Mouse (Mus musculus) midbrain, embryonic 11.5 days (tissue): ENCODE data around the gene Adam30. TPM values are rescaled to one million over a fixed set of nuclear protein-coding genes. Genes with fewer than 3 reads are reported as not detected.

ENCODE experiments used
- ATAC-seq: fragments of 200-750 bp; cut with Nextera tagmentation; 2 replicates; pipeline ENCODE4 v1.8.0; 2017; ENCODE audit warnings: moderate TSS enrichment, moderate library complexity; ENCODE audit not compliant: low FRiP score
- DNase-seq: peaks from one replicate; pipeline ENCODE4 v3.0.0; 2015; ENCODE audit warnings: low spot score; ENCODE audit errors: missing footprints
- H3K27ac ChIP-seq: fragments of 300-500 bp; sonication (generic); 2 replicates; pipeline ENCODE4 v1.5.1; 2014; ENCODE audit warnings: low read depth, low read length
- H3K27me3 ChIP-seq: fragments of 300-500 bp; sonication (generic); 2 replicates; pipeline ENCODE4 v1.6.1; 2014; ENCODE audit warnings: mild to moderate bottlenecking, low read length, moderate library complexity, mixed read lengths; ENCODE audit not compliant: control insufficient read depth, insufficient read depth
- H3K36me3 ChIP-seq: fragments of 300-500 bp; sonication (generic); 2 replicates; pipeline ENCODE4 v1.6.1; 2014; ENCODE audit warnings: mild to moderate bottlenecking, low read length, moderate library complexity, mixed read lengths; ENCODE audit not compliant: control insufficient read depth, insufficient read depth
- H3K4me1 ChIP-seq: fragments of 300-500 bp; sonication (generic); 2 replicates; pipeline ENCODE4 v1.6.1; 2014; ENCODE audit warnings: low read length; ENCODE audit not compliant: control insufficient read depth, insufficient read depth
- H3K4me2 ChIP-seq: fragments of 300-500 bp; sonication (generic); 2 replicates; pipeline ENCODE4 v1.6.1; 2014; ENCODE audit warnings: mild to moderate bottlenecking, moderate library complexity
- H3K4me3 ChIP-seq: fragments of 300-500 bp; sonication (generic); 2 replicates; pipeline ENCODE4 v1.5.1; 2014; ENCODE audit warnings: low read depth, low read length
- H3K9ac ChIP-seq: fragments of 300-500 bp; sonication (generic); 2 replicates; pipeline ENCODE4 v1.6.1; 2014; ENCODE audit warnings: low read length
- H3K9me3 ChIP-seq: fragments of 300-500 bp; sonication (generic); 2 replicates; pipeline ENCODE4 v1.6.1; 2016; ENCODE audit warnings: low read length; ENCODE audit not compliant: control insufficient read depth
- WGBS: fragments of 180-500 bp; shearing (Covaris S2); extraction: QIAGEN DNeasy Blood & Tissue Kit; methylation state at CpG from one replicate; pipeline ENCODE4 v1.1.7; 2014; 5-methylcytosine and 5-hydroxymethylcytosine counted together
- polyA plus RNA-seq: library from polyadenylated mRNA; unstranded; fragments of >200 nt; fragmentation: Nextera tagmentation; extraction: Ambion mirVana; gene quantifications from 2 replicates; pipeline ENCODE4 v1.2.1, GENCODE M21; 2014

Adam30 gene
- polyA plus RNA-seq, 1 experiment from 2014 or later, result not detected

- H3K4me3 ChIP-seq, result no peak overlapping the region
- 97% methylated on average over 13 of the region's 13 CpGs for WGBS
- H3K9me3 ChIP-seq, result no peaks in the 10 kb centered on the region
- H3K36me3 ChIP-seq, result peaks cover 31% of the 10 kb centered on the region
- H3K27me3 ChIP-seq, result no peaks in the 10 kb centered on the region
- H3K27ac ChIP-seq, result no peak overlapping the region
- H3K9ac ChIP-seq, result no peak overlapping the region
- DNase-seq (peak; percentile 78), ATAC-seq (no peak)
- no peaks in the 10 kb centered on the region for H3K4me1 ChIP-seq
- no peak overlapping the region for H3K4me2 ChIP-seq
Measured at GRCm38 (mm10) chr3:98142862-98143261, 17.6 kb upstream of the Adam30 start.

- Histone ChIP-seq H3K27ac (no peak overlapping the region), H3K36me3 (peaks cover 24% of the 10 kb centered on the region), H3K9me3 (no peaks in the 10 kb centered on the region), H3K27me3 (no peaks in the 10 kb centered on the region), H3K4me2 (no peak overlapping the region), H3K4me3 (no peak overlapping the region), H3K9ac (no peak overlapping the region), H3K4me1 (no peaks in the 10 kb centered on the region)
- DNase-seq (peak; percentile 49), ATAC-seq (no peak)
- WGBS, result 90% methylated on average over 10 of the region's 10 CpGs
Measured at GRCm38 (mm10) chr3:98145204-98145603, 15.2 kb upstream of the Adam30 start.

GRCm38 (mm10) chr3:98146471-98147410 is 13.7 kb upstream of the Adam30 start:
- WGBS, result 95% methylated on average over 29 of the region's 29 CpGs
- no peaks in the 10 kb centered on the region for H3K9me3 ChIP-seq
- H3K4me1 ChIP-seq, result no peaks in the 10 kb centered on the region
- no peak overlapping the region for H3K9ac ChIP-seq
- no peak overlapping the region for H3K4me3 ChIP-seq
- H3K27me3 ChIP-seq, result no peaks in the 10 kb centered on the region
- H3K27ac ChIP-seq, result no peak overlapping the region
- H3K36me3 ChIP-seq, result peaks cover 24% of the 10 kb centered on the region
- ATAC-seq (no peak), DNase-seq (peak; percentile 35)
- no peak overlapping the region for H3K4me2 ChIP-seq

DNA sequence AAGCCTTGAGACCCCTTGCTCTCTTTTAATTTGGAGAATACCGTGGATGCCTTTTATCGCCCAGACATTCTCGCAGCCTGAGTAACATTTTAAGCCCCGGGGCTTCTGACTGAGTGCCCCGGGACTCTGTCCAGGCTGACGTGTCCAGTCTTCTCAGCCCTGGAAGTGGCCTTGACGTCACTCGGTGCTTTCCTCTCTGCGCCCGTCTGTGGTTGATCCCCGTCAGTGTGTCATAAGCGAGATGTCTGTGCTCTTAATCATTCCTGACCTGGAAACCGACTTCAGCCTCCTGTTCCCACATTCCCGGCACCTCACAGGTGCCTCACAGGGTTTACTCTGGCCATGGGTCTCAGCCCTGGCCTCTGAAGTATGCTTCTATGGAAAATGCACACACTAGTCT is 12.7 kb upstream of the Adam30 start:
- Histone ChIP-seq H3K9ac (no peak overlapping the region), H3K27me3 (no peaks in the 10 kb centered on the region), H3K9me3 (no peaks in the 10 kb centered on the region), H3K4me3 (no peak overlapping the region), H3K4me1 (no peaks in the 10 kb centered on the region), H3K36me3 (peaks cover 20% of the 10 kb centered on the region), H3K4me2 (no peak overlapping the region), H3K27ac (no peak overlapping the region)
- no peak for DNase-seq
- ATAC-seq, result no peak
- 93% methylated on average over 14 of the region's 14 CpGs for WGBS

DNA sequence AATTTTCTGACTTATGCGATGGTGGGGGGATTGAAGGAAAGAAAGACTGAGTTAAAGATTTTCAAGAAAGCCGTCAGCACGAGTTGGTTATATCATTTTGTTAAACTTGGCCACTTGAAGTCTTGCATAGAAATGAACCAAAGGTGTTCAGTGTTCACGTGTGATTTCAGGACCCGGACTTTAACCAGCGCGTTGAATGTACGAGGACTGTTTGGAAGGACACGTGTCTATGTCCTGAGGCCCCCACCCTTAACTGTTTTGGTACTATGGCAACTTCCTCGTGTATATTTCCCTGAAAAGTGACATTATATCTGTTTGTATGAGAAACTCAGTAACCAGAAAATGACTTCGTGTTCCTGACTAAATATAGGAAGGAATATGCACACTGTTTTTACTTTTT is 10.5 kb upstream of the Adam30 start:
- Histone ChIP-seq H3K9ac (no peak overlapping the region), H3K4me3 (no peak overlapping the region), H3K4me2 (no peak overlapping the region), H3K4me1 (no peaks in the 10 kb centered on the region), H3K27ac (no peak overlapping the region), H3K27me3 (no peaks in the 10 kb centered on the region), H3K9me3 (no peaks in the 10 kb centered on the region), H3K36me3 (peaks cover 14% of the 10 kb centered on the region)
- 95% methylated on average over 11 of the region's 11 CpGs for WGBS
- ATAC-seq, result no peak
- DNase-seq, result peak; percentile 51

DNA sequence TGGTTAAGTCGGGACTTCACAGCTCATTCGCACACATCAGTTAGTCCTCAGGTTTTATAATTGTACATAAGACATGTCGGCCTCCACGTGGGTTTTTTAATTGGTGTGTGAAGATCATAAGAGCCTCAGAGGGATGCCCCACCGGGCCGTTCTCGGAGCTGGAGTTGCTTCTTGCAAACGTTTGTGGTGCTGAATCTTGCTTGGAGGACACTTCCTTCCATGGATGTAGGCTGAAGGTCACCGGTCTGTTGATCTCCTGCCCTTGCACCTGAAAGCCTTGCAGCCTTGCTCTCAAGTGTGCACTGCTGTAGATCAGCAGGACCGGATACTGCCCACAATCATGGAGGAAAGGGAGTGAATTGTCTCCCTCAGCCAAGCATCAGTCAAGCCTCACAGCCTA is 9.4 kb upstream of the Adam30 start:
- H3K27ac ChIP-seq, result no peak overlapping the region
- peaks cover 8% of the 10 kb centered on the region for H3K36me3 ChIP-seq
- H3K9me3 ChIP-seq, result no peaks in the 10 kb centered on the region
- WGBS, result 90% methylated on average over 10 of the region's 10 CpGs
- DNase-seq, result peak; percentile 74
- H3K4me2 ChIP-seq, result no peak overlapping the region
- no peaks in the 10 kb centered on the region for H3K27me3 ChIP-seq
- H3K4me3 ChIP-seq, result no peak overlapping the region
- H3K4me1 ChIP-seq, result no peaks in the 10 kb centered on the region
- no peak overlapping the region for H3K9ac ChIP-seq
- no peak for ATAC-seq

DNA sequence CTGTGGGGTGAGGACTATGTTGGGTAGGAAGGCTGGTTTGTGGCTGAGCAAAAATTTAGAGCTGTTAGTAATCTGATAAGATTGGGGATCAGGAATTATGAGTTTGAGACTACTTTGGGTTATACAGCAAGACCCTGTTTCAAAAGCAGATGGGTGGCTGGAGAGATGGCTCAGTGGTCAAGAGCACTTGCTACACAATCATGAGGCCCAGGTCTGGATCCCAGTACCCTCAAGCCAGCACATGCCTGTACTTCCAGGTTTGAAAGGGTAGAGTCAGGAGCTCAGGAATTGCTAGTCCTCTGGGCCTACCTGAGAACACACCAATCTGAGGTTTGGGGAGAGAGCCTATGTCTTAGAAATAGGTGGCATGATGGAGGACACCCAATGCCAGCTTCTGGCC is 7.0 kb upstream of the Adam30 start:
- Histone ChIP-seq H3K27ac (no peak overlapping the region), H3K4me3 (no peak overlapping the region), H3K4me2 (no peak overlapping the region), H3K36me3 (no peaks in the 10 kb centered on the region; the same call in 1 of the 2 replicates), H3K9me3 (no peaks in the 10 kb centered on the region), H3K4me1 (no peaks in the 10 kb centered on the region), H3K9ac (no peak overlapping the region), H3K27me3 (no peaks in the 10 kb centered on the region)
- no peak for ATAC-seq
- no peak for DNase-seq

DNA sequence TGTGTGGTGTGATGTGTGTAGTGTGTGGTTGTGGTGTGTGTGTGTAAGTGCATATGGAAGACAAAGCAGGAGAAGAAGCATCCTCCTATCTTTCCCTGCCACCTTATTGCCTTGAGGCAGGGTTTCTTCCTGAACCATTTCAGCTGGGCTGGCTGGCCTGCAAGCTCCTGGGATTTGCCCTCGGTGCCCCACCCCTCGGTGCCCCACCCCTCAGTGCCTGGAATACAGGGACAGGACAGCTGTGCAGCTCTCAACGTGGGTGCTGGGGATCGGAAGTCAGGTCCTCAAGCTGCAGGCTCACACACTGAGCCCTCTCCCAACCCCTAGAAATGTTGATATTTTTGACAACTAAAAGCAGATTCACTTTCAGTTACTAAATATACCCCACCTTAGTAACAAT is 4.3 kb upstream of the Adam30 start:
- WGBS, result 44% methylated on average over 4 of the region's 4 CpGs
- H3K4me1 ChIP-seq, result no peaks in the 10 kb centered on the region
- ATAC-seq, result no peak

DNA sequence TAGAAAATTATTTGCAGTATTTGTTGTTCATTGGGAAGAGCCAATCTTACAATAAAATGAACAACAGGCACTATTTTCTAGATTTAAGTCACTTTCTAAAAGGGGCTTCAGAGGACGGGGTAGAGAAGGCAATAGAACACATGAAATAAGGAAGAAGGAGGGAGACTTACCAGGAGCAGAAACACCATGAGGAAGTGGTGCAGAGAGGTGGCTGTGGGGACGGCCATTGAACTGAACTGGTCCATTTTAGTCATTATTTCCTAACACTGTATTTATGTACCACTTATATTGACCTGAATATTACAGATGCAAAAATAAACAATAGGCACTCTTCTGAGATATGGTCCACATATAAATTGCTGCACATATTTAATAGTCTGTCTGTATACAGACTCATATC is 3.4 kb upstream of the Adam30 start:
- no peaks in the 10 kb centered on the region for H3K9me3 ChIP-seq
- H3K27ac ChIP-seq, result no peak overlapping the region
- H3K4me1 ChIP-seq, result no peaks in the 10 kb centered on the region
- no peak overlapping the region for H3K4me3 ChIP-seq
- no peaks in the 10 kb centered on the region for H3K27me3 ChIP-seq
- H3K4me2 ChIP-seq, result no peak overlapping the region
- no peak overlapping the region for H3K9ac ChIP-seq
- DNase-seq (peak; percentile 45), ATAC-seq (no peak)
- WGBS, result 76% methylated on average over 2 of the region's 2 CpGs
- no peaks in the 10 kb centered on the region for H3K36me3 ChIP-seq

More for the DNA sequence above, 4.3 kb upstream of the Adam30 start:
- Histone ChIP-seq H3K9me3 (no peaks in the 10 kb centered on the region), H3K36me3 (no peaks in the 10 kb centered on the region), H3K27me3 (no peaks in the 10 kb centered on the region), H3K27ac (no peak overlapping the region), H3K4me2 (no peak overlapping the region), H3K4me3 (no peak overlapping the region), H3K9ac (no peak overlapping the region)
- peak; percentile 41 for DNase-seq
